Mouse (Mus musculus): ENCODE results near the gene Gjc1. TPM values are rescaled to one million over a fixed set of nuclear protein-coding genes. Genes with fewer than 3 reads are reported as not detected.

Gene Gjc1
- total RNA-seq, 4 experiments from 2014 or later = 4.0 to 4.7 (median 4.1) TPM

Other genes starting within 250 kb of the Gjc1 start
- 1 to 10 TPM in 3 of 4 experiments, under 1 TPM in 1; 0.93 to 2.8 (median 1.6) TPM for gene Gm11627, start 240.2 kb downstream of the Gjc1 start, total RNA-seq (2022)
- gene Fzd2, start 215.3 kb downstream of the Gjc1 start, total RNA-seq (2022) = 1 to 10 TPM; 5.9 to 7.3 (median 6.1) TPM
- gene Meioc, start 156.0 kb downstream of the Gjc1 start, total RNA-seq (2022) = not detected
- 10 to 100 TPM; 29.3 to 32.2 (median 30.1) TPM for gene Ccdc43, start 121.9 kb downstream of the Gjc1 start, total RNA-seq (2022)
- gene Adam11, start 58.3 kb downstream of the Gjc1 start, total RNA-seq (2022) = 100 to 1,000 TPM; 168 to 220 (median 192) TPM
- gene Higd1b, start 16.1 kb upstream of the Gjc1 start, total RNA-seq (2022) = 1 to 10 TPM; 5.1 to 7.3 (median 6.2) TPM
- gene Eftud2, start 61.3 kb upstream of the Gjc1 start, total RNA-seq (2022) = 100 to 1,000 TPM; 123 to 142 (median 133) TPM
- 1 to 10 TPM; 1.5 to 3.2 (median 1.9) TPM for gene Ccdc103, start 61.5 kb upstream of the Gjc1 start, total RNA-seq (2022)
- under 1 TPM in 1 of 4 experiments, not detected in 3; 0.33 TPM for gene Fam187a, start 65.5 kb upstream of the Gjc1 start, total RNA-seq (2022)
- gene Gfap, start 81.2 kb upstream of the Gjc1 start, total RNA-seq (2022) = 1,000 to 10,000 TPM in 2 of 4 experiments, 100 to 1,000 TPM in 2; 331 to 2,605 (median 1,138) TPM
- gene Kif18b, start 105.4 kb upstream of the Gjc1 start, total RNA-seq (2022) = under 1 TPM in 3 of 4 experiments, not detected in 1; 0.14 to 0.29 (median 0.23) TPM
- 10 to 100 TPM; 13.9 to 19.7 (median 16.6) TPM for gene C1ql1, start 127.0 kb upstream of the Gjc1 start, total RNA-seq (2022)
- 100 to 1,000 TPM; 152 to 165 (median 160) TPM for gene Nmt1, start 208.5 kb upstream of the Gjc1 start, total RNA-seq (2022)
- gene Dcakd, start 208.6 kb upstream of the Gjc1 start, total RNA-seq (2022) = 10 to 100 TPM; 55.2 to 71.2 (median 63.6) TPM

All from layer of hippocampus, adult 8-10 months (tissue).